Mouse (Mus musculus) liver, embryonic 15.5 days (tissue): ENCODE measurements around the gene Adgrl1. TPM values are rescaled to one million over a fixed set of nuclear protein-coding genes. Genes with fewer than 3 reads are reported as not detected.

Experiments used
- ATAC-seq: fragments of 200-750 bp; cut with Nextera tagmentation; 2 replicates; pipeline ENCODE4 v1.8.0; 2017; ENCODE audit warnings: moderate number of reproducible peaks, mild to moderate bottlenecking, moderate library complexity; ENCODE audit not compliant: insufficient read depth
- H3K27ac ChIP-seq: fragments of 300-500 bp; sonication (generic); replicated peaks from 2 replicates; pipeline ENCODE4 v1.5.1; 2015; ENCODE audit warnings: mild to moderate bottlenecking, inconsistent platforms
- H3K27me3 ChIP-seq: fragments of 300-500 bp; sonication (generic); 2 replicates; pipeline ENCODE4 v1.6.1; 2015; ENCODE audit warnings: mild to moderate bottlenecking, inconsistent platforms
- H3K36me3 ChIP-seq: fragments of 300-500 bp; sonication (generic); replicated peaks from 2 replicates; pipeline ENCODE4 v1.6.1; 2015; ENCODE audit warnings: moderate library complexity, mild to moderate bottlenecking, inconsistent platforms
- H3K4me1 ChIP-seq: fragments of 300-500 bp; sonication (generic); replicated peaks from 2 replicates; pipeline ENCODE4 v1.6.1; 2015; ENCODE audit warnings: inconsistent platforms
- H3K4me2 ChIP-seq: fragments of 300-500 bp; sonication (generic); 2 replicates; pipeline ENCODE4 v1.6.1; 2015; ENCODE audit warnings: moderate library complexity, mild to moderate bottlenecking, inconsistent platforms
- H3K4me3 ChIP-seq: fragments of 300-500 bp; sonication (generic); replicated peaks from 2 replicates; pipeline ENCODE4 v1.5.1; 2015; ENCODE audit warnings: mild to moderate bottlenecking, inconsistent platforms
- H3K9ac ChIP-seq: fragments of 300-500 bp; sonication (generic); 2 replicates; pipeline ENCODE4 v1.6.1; 2015; ENCODE audit warnings: moderate library complexity, mild to moderate bottlenecking, inconsistent platforms
- H3K9me3 ChIP-seq: fragments of 300-500 bp; sonication (generic); replicated peaks from 2 replicates; pipeline ENCODE4 v1.6.1; 2016; ENCODE audit warnings: inconsistent platforms
- WGBS: fragments of 180-500 bp; shearing (Covaris S2); methylation state at CpG from one replicate; pipeline ENCODE4 v1.1.7; 2015; ENCODE audit warnings: mixed read lengths; ENCODE audit not compliant: insufficient replicate concordance; 5-methylcytosine and 5-hydroxymethylcytosine counted together
- polyA plus RNA-seq: library from polyadenylated mRNA; unstranded; fragments of >200 nt; fragmentation: Nextera tagmentation; extraction: Ambion mirVana; gene quantifications from 2 replicates; pipeline ENCODE4 v1.2.1, GENCODE M21; 2015

Gene Adgrl1
- 1.1 and 1.6 TPM in 2 replicates for polyA plus RNA-seq

DNA sequence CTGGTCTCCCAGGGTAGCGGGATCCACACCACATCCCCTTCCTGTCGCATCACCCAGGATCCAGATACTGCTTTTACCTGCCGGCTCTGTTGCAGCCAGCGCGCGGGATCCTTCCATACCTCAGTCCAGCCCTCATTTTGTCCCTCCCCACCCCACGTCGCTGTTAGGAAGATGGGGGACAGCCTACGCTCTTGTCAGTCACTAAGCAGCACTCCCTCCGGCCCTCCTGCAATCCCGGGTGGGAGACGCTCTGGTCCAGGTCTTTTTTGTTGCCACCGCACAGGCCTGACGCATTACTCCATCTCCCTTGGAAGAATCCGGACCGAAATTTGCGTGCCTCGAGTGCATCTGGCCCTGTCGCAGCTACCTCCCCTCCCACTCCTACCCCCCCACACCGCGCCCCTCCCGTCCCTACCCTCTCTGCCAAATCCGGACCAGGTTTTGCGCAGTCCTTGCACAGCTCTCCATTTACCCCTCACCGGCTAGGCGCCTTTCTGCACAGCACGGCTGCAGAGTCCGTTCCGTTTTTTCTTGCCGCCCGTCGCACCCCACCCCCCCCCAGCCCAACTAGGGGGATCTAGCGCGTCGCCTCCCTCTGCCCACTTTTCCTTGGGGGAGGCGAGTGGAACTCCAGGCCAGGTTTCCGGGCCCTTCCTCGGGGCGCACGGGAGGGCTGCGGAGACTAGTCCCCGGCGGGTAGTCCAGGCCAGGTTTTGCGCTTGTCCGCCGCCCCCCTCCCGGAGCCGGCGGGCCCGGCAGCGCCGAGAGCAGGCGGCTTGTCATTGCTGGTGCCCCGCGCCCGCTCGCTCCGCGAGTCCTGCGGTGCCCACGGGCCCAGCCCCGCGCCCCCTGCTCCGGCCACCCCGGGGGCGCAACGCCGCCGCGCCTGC, at the start of gene Adgrl1:
TSS of gene Adgrl1 (plus strand) at position 743 of the 890 bp plus-strand sequence.
- peak within 1 kb of the TSS; percentile 65 for H3K4me3 ChIP-seq
- H3K27me3 ChIP-seq, result peaks cover 86% of the 10 kb centered on the region
- H3K9ac ChIP-seq, result peak within 1 kb of the TSS; percentile 56
- H3K27ac ChIP-seq, result peak within 1 kb of the TSS; percentile 38; the same call in 1 of the 2 replicates
- H3K4me2 ChIP-seq, result peak within 1 kb of the TSS; percentile 89
- H3K36me3 ChIP-seq, result no peaks in the 10 kb centered on the region
- no peaks in the 10 kb centered on the region for H3K9me3 ChIP-seq
- peak; percentile 74 for ATAC-seq
- peaks cover 44% of the 10 kb centered on the region for H3K4me1 ChIP-seq
- under 1% methylated on average over 70 of the region's 70 CpGs for WGBS

GRCm38 (mm10) chr8:83852329-83852728, 47.6 kb upstream of the Adgrl1 start:
- Histone ChIP-seq H3K9ac (no peak overlapping the region), H3K36me3 (no peaks in the 10 kb centered on the region), H3K9me3 (no peaks in the 10 kb centered on the region), H3K4me2 (no peak overlapping the region), H3K27me3 (no peaks in the 10 kb centered on the region; the same call in 1 of the 2 replicates), H3K4me3 (no peak overlapping the region), H3K4me1 (no peaks in the 10 kb centered on the region), H3K27ac (no peak overlapping the region)
- WGBS, result 19% methylated on average over 8 of the region's 8 CpGs
- ATAC-seq, result no peak

DNA sequence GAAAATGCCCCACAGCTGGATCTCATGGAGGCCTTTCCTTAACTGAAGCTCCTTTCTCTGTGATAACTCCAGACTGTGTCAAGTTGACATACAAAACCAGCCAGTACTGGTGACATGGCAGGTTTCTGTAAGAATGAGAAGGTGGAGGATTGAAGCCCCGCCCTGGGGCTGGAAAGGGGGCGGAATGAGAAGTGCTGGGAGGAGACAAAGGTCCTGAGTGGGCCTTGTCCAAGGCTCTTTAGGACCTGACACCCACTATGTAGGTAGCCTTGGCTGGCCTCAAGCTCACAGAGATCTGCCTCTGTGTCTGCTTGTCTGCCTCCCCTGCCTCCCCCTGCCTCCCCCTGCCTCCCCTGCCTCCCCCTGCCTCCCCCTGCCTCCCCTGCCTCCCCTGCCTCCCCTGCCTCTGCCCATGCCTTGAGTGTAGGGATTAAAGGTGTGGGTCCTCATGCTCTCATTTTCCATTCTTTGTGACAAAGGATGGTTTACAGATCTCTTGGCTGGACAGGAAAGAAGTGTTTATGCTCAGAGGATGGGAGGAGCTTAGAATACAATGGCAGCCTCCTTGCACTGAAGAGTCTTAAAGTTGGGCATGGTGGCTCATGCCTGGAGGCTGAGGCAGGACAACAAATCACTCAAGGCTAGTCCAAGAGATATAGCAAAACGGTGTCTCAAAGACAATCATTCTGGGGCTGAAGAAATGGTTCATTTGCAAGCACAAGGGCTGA, 46.4 kb upstream of the Adgrl1 start:
- Histone ChIP-seq H3K9ac (no peak overlapping the region), H3K9me3 (no peaks in the 10 kb centered on the region), H3K27ac (no peak overlapping the region), H3K4me1 (no peaks in the 10 kb centered on the region), H3K36me3 (no peaks in the 10 kb centered on the region), H3K27me3 (no peaks in the 10 kb centered on the region; the same call in 1 of the 2 replicates), H3K4me2 (no peak overlapping the region), H3K4me3 (no peak overlapping the region)
- no peak for ATAC-seq
- WGBS, result 40% methylated on average over 3 of the region's 3 CpGs

DNA sequence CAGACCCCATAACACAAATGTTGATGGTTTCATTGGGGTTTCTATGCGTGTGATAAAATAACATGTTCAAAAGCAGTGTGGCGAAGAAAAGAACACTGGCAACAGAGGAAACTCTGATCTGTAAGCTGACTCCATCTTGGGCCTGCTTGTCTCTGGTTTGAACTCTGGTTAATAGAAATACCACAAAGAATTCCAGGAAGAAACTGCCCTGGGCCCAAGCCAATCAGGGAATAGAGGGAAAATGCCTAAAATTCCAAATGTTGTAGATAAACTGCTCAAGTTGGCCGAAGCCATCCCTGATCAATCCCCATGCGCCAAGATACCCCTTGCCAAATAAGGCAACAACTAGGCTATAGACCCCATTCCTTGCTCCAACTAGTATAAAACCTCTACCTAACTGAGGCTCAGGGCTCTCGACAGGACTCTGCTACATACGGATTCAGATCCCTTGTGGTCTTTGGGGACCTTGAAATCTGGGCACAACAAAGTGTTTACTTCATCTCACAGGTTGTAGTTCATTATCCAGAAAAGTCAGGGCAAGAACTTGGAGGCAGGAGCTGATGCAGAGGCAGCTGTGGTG, 43.3 kb upstream of the Adgrl1 start:
- 61% methylated on average over 6 of the region's 6 CpGs for WGBS

DNA sequence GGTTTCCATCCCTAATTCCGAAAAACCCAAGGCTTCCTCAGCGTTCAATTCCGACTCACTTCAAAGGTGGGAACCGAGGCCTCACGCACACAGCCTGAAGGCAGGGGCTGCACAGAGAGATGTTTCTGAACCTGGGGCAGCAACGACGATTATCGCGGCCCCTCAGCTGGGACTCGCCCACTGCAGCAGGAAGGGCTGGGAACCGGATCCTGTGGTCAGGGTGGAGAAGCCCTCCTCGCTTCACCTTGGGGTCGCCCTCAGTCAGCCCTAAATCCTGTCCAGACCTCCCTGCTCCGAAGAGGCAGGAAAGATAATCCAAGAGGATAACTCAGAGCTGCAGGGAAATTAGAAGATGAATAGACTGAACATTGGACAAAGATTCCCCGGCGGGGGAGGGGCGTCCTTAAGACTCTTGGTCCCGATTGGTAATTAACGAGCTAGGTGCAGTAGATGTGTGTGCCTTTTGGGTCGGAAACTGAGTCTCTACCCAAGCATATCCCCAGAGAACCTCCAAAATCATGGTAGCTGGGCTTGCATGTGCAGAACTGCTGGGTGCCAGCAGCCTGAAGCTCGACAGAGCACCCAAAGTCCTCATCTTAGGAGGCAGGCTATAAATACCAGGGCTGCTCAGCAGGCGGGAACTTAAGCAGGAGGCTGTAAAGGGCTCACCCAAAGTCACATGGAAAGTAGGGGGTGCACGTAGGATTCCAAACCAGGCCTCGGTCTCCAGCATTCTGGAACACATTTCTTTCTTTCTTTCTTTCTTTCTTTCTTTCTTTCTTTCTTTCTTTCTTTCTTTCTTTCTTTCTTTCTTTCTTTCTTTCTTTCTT, 37.3 kb upstream of the Adgrl1 start:
- ATAC-seq, result no peak
- Histone ChIP-seq H3K4me3 (no peak overlapping the region), H3K9me3 (no peaks in the 10 kb centered on the region), H3K4me1 (0 out of 2 replicates have a peak, but pooled peaks cover 6% of the 10 kb centered on the region), H3K27me3 (peaks cover 13% of the 10 kb centered on the region), H3K4me2 (peak overlapping the region; percentile 35), H3K27ac (no peak overlapping the region), H3K9ac (no peak overlapping the region), H3K36me3 (no peaks in the 10 kb centered on the region)
- WGBS, result 9% methylated on average over 24 of the region's 24 CpGs

More for the DNA sequence above, 43.3 kb upstream of the Adgrl1 start:
- no peaks in the 10 kb centered on the region for H3K9me3 ChIP-seq
- no peak overlapping the region for H3K4me2 ChIP-seq
- no peak overlapping the region for H3K27ac ChIP-seq
- no peak overlapping the region for H3K4me3 ChIP-seq
- no peak for ATAC-seq
- no peaks in the 10 kb centered on the region; the same call in 1 of the 2 replicates for H3K27me3 ChIP-seq
- H3K36me3 ChIP-seq, result no peaks in the 10 kb centered on the region
- no peak overlapping the region for H3K9ac ChIP-seq
- H3K4me1 ChIP-seq, result no peaks in the 10 kb centered on the region

GRCm38 (mm10) chr8:83874881-83875655, 24.8 kb upstream of the Adgrl1 start:
- H3K27me3 ChIP-seq, result peaks cover 61% of the 10 kb centered on the region
- no peaks in the 10 kb centered on the region for H3K9me3 ChIP-seq
- no peak overlapping the region for H3K9ac ChIP-seq
- H3K36me3 ChIP-seq, result no peaks in the 10 kb centered on the region
- peaks cover 8% of the 10 kb centered on the region; the same call in 1 of the 2 replicates for H3K4me1 ChIP-seq
- WGBS, result under 1% methylated on average over 59 of the region's 66 CpGs
- H3K27ac ChIP-seq, result no peak overlapping the region
- H3K4me2 ChIP-seq, result peak overlapping the region; percentile 62
- peak overlapping the region; percentile 47 for H3K4me3 ChIP-seq
- ATAC-seq, result no peak

GRCm38 (mm10) chr8:83875656-83876040, 24.3 kb upstream of the Adgrl1 start:
- Histone ChIP-seq H3K27ac (no peak overlapping the region), H3K9me3 (no peaks in the 10 kb centered on the region), H3K9ac (no peak overlapping the region), H3K4me2 (peak overlapping the region; percentile 62), H3K4me3 (peak overlapping the region; percentile 47), H3K36me3 (no peaks in the 10 kb centered on the region), H3K27me3 (peaks cover 61% of the 10 kb centered on the region), H3K4me1 (peaks cover 8% of the 10 kb centered on the region; the same call in 1 of the 2 replicates)
- 6% methylated on average over 7 of the region's 11 CpGs for WGBS
- no peak for ATAC-seq

- Histone ChIP-seq H3K9ac (no peak overlapping the region), H3K4me2 (peak overlapping the region; percentile 62), H3K27ac (no peak overlapping the region), H3K4me3 (peak overlapping the region; percentile 47; the same call in 1 of the 2 replicates), H3K36me3 (no peaks in the 10 kb centered on the region), H3K4me1 (peaks cover 8% of the 10 kb centered on the region; the same call in 1 of the 2 replicates), H3K27me3 (peaks cover 61% of the 10 kb centered on the region), H3K9me3 (no peaks in the 10 kb centered on the region)
- 2% methylated on average over 41 of the region's 41 CpGs for WGBS
- ATAC-seq, result no peak
These were observed 23.6 kb upstream of the Adgrl1 start for GRCm38 (mm10) chr8:83876080-83876837.

DNA sequence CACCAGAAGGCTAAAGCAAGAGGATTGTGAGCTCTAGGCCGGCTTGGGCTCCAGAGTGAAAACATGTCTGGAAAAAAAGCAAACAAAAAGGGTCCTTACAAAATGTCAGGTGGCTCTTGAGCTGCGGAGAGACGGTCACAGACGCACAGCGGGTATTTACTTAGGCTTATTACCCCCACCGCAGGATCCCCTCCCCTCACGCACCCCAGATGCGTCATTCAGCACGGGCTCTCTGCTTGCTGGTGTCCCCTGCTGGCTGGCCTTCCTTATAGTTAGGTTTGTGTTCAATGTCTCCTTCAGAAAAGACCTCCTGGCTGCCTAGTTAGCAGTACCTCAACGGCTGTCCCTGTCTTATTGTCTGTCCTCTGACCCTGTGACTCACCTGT, 23.1 kb upstream of the Adgrl1 start:
- Histone ChIP-seq H3K27ac (no peak overlapping the region), H3K36me3 (no peaks in the 10 kb centered on the region), H3K4me1 (peaks cover 8% of the 10 kb centered on the region; the same call in 1 of the 2 replicates), H3K4me2 (no peak overlapping the region), H3K9ac (no peak overlapping the region), H3K4me3 (no peak overlapping the region), H3K9me3 (no peaks in the 10 kb centered on the region), H3K27me3 (peaks cover 61% of the 10 kb centered on the region)
- 6% methylated on average over 10 of the region's 10 CpGs for WGBS
- ATAC-seq, result no peak
